8 mouse cellular contexts compared by ENCODE assay signal in genomic region chr6:86219494-86219893, GRCm38 (mm10). TPM values are rescaled to one million over a fixed set of nuclear protein-coding genes. Genes with fewer than 3 reads are reported as not detected.
DNase-seq lines count a peak whose midpoint lies in the region; ATAC-seq and TF ChIP-seq lines count a peak whose summit lies in the region.

No protein-coding gene starts in this region.

- peak overlapping the region; percentile 14 for H3K27ac ChIP-seq in liver, adult 2 months (replicated peaks; ENCODE audit: insufficient read depth, low read depth, low read length)

- no peak overlapping the region for H3K9ac ChIP-seq in liver, adult 2 months (ENCODE audit: low read depth, low read length)

- no peak for TF ChIP-seq CTCF in liver, adult 2 months (IDR thresholded peaks at IDR 0.05; ENCODE audit: low read depth, low read length)

- H3K27me3 ChIP-seq in liver, adult 2 months (ENCODE audit: control insufficient read depth, insufficient read depth, low read length), result no peaks in the 10 kb centered on the region

- DNase-seq in gastrocnemius, postnatal 10 days, result peak; percentile 16
- DNase-seq in gastrocnemius, adult 18-20 months (ENCODE audit: low spot score), result no peak
- peak; percentile 44 for DNase-seq in 416B (ENCODE audit: low read depth)
- DNase-seq in cerebellum, adult 9-10 months, result peak; percentile 48
- peak; percentile 24 for DNase-seq in liver, adult 2 months (ENCODE audit: extremely low read depth, low read depth, low spot score)
- DNase-seq in testis, postnatal 10 days (ENCODE audit: low spot score), result no peak
- no peak for DNase-seq in embryo, embryonic 10.5 days (ENCODE audit: low spot score)

- peaks cover 15% of the 10 kb centered on the region; the same call in 1 of the 2 replicates for H3K79me2 ChIP-seq in liver, adult 2 months (ENCODE audit: control insufficient read depth, insufficient read depth, low read length)

- TF ChIP-seq POLR2A in liver, adult 2 months (IDR thresholded peaks at IDR 0.05; ENCODE audit: extremely low read depth, insufficient read depth, low read length), result no peak

- 15% methylated on average over 5 of the region's 5 CpGs for WGBS in liver, adult 2 months

- no peaks in the 10 kb centered on the region for H3K36me3 ChIP-seq in liver, adult 2 months (ENCODE audit: control insufficient read depth, insufficient read depth, low read length)

- ATAC-seq in megakaryocyte-erythroid progenitor cell, adult 5-6 weeks (replicated peaks; ENCODE audit: low FRiP score, low TSS enrichment, poor library complexity, severe bottlenecking), result no peak

- H3K4me1 ChIP-seq in liver, adult 2 months (ENCODE audit: control insufficient read depth, insufficient read depth, low read length), result peaks cover 22% of the 10 kb centered on the region

- H3K4me3 ChIP-seq in liver, adult 2 months (ENCODE audit: insufficient read depth, low read depth, low read length), result no peak overlapping the region

RNA-seq across cellular contexts. Expression of gene Tgfa, which starts 24.5 kb away (rescaled TPM):
- total RNA-seq in gastrocnemius, postnatal 10 days (2021), result under 1 TPM; 0.35 to 0.75 TPM
- total RNA-seq in gastrocnemius, adult 18-20 months (2021), result under 1 TPM; 0.27 to 0.36 TPM
- 6.3 and 8.5 TPM in 2 replicates for total RNA-seq in liver, adult 2 months (2014; rRNA removed)
- polyA plus RNA-seq in liver, adult 2 months (2012; rRNA removed), result 13.3 and 14.3 TPM in 2 replicates
- 0.81 and 3.9 TPM in 2 replicates for total RNA-seq in megakaryocyte-erythroid progenitor cell, adult 5-6 weeks (2014; fragmentation: Nextera tagmentation)
- total RNA-seq in megakaryocyte-erythroid progenitor cell, adult 5-6 weeks (2017), result 0.38 and 2.3 TPM in 2 replicates

Comparison
In these comparisons a context has a peak if more than half of its experiments do, and no peak if none do; other contexts are left out.
1. DNase-seq: peak in gastrocnemius, postnatal 10 days (single experiment), 416B (single experiment), cerebellum, adult 9-10 months (single experiment) and liver, adult 2 months (single experiment); none in gastrocnemius, adult 18-20 months (single experiment), testis, postnatal 10 days (single experiment) and embryo, embryonic 10.5 days (single experiment).